Mouse (Mus musculus): ENCODE measurements around the gene Exoc4.

The Exoc4 gene

GRCm38 (mm10) chr6:33625931-33626330 lies 377.0 kb downstream of the Exoc4 start:
- no peak for DNase-seq (ENCODE audit: low spot score in 2 of 2)

- DNase-seq (ENCODE audit: low spot score in 2 of 2): no peak
Observed at GRCm38 (mm10) chr6:33631133-33631532, 382.2 kb downstream of the Exoc4 start.

GRCm38 (mm10) chr6:33637192-33637591 lies 388.3 kb downstream of the Exoc4 start:
- DNase-seq (ENCODE audit: low spot score in 2 of 2): no peak

GRCm38 (mm10) chr6:33681778-33682640 lies 433.1 kb downstream of the Exoc4 start:
- DNase-seq (ENCODE audit: low spot score in 2 of 2): no peak

DNA sequence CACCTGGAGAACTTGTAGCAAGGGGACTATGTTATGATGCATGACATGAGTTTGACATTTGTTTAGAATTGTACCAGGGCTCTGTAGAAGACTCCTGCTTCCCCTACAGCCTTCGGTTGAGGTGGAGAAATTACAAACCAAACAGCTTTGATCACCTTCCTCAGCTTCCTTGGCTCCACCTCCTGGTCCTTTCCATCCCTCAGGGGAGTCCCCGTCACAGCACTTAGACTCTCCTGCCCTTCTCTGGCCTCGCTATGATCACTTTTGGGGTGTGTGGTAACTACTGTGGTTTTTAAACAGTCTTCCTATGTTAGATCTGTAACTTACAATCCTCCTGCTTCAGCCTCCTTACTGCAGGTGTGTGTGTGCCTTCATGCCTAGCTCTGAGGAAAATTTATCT lies 434.6 kb downstream of the Exoc4 start:
- DNase-seq (ENCODE audit: low spot score in 2 of 2): no peak

- no peak for DNase-seq (ENCODE audit: low spot score in 2 of 2)
Observed at GRCm38 (mm10) chr6:33685321-33685720, 436.4 kb downstream of the Exoc4 start.

DNA sequence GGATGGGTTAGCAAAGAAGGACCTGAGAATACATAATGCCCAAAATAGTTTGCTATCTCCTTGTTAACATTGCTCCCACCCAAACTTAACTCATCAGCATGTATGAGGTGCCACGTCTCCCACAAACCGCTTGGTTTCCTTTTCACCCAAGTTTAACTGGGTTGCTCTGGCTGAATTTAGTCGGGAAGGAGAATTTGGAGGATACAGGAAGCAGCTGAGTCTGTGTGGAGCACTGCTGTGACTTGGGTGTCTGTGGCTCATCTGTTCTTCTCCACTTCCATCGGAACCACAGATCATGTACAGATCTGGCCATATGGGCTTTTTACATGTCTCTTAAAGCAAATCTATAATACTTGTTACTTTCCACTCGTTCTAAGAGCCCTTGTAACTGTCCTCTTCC lies 441.7 kb downstream of the Exoc4 start:
- DNase-seq (ENCODE audit: low spot score in 2 of 2): no peak

DNA sequence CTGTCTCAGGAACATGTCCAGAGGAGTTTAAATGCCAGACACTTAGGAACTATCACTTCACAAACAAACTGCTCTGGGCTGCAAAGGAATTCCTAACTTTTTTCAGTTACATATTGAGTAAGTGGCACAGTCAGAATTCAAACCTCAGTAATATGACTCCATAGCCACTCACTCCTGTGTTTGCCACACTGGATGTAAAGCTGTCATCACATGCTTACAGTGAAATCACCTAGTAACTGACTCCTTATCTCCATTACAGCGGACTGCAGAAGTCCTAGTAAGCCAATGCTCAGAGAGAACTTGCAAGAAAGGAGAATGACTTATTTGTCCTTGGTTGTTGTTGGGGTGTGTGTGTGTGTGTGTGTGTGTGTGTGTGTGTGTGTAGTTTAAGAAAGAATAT lies 448.1 kb downstream of the Exoc4 start:
- DNase-seq (ENCODE audit: low spot score in 2 of 2): no peak

DNA sequence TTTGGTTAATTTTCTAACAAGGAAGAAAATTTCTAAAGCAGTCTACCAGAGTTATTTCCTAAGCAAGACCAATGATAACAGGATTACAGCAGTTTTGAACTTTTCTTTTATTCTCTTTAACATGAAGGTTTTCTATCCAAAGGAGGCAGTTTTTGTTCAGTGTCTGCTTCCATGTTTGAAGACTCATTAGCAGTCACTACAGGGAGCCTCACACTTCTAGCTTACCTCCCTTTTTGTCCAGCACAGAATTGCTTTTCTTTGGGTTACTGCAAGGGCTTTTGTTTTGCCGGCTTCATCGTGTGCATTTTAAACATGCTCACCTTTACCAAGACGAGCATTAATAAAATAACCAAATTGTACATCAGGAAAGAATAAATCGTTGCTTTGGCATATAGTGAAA lies 460.0 kb downstream of the Exoc4 start:
- DNase-seq (ENCODE audit: low spot score in 2 of 2): no peak

DNA sequence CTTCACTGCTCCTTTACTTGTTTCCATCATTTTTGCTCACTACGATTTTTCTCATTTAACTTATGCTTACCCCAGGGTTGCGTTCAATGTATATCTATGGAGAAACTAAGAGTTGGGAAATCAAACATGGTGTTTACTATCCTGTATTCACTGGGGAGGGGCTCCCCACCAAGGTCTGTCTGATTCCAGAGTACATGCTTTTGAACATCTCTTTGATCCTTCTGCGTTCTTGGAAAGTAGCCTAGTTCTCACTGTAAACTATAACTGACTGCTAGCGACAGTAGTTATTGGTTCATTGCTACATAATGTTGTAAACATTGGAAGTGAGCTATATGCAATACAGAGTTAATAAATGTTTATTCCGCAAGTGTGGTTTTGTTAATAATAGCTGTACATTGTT lies 460.5 kb downstream of the Exoc4 start:
- DNase-seq (ENCODE audit: low spot score in 2 of 2): no peak

DNA sequence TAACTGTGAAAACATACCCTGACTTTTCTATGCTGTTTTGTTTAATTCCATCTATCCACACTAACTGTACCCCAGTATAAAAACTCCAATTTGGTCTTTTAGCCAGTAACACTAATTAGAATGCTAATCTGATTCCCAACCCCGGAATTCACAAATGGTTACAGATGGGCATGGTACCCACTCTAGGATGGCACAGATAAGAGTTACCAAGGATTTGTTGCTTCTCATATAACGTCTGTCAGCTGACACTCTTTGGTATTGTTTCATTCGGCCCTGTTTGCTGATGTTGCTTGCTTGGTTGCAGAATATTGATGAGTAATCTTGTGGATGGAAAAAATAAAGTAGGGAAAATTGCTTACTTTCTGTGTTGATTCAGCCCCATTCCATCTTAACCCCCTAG lies 462.9 kb downstream of the Exoc4 start:
- no peak for DNase-seq (ENCODE audit: low spot score in 2 of 2)

GRCm38 (mm10) chr6:33712540-33713118 lies 463.7 kb downstream of the Exoc4 start:
- no peak for DNase-seq (ENCODE audit: low spot score in 2 of 2)

GRCm38 (mm10) chr6:33716254-33716965 lies 467.5 kb downstream of the Exoc4 start:
- no peak for DNase-seq (ENCODE audit: low spot score in 2 of 2)

GRCm38 (mm10) chr6:33721166-33721565 lies 472.3 kb downstream of the Exoc4 start:
- no peak for DNase-seq (ENCODE audit: low spot score in 2 of 2)

GRCm38 (mm10) chr6:33722811-33723210 lies 473.9 kb downstream of the Exoc4 start:
- no peak for DNase-seq (ENCODE audit: low spot score in 2 of 2)

DNA sequence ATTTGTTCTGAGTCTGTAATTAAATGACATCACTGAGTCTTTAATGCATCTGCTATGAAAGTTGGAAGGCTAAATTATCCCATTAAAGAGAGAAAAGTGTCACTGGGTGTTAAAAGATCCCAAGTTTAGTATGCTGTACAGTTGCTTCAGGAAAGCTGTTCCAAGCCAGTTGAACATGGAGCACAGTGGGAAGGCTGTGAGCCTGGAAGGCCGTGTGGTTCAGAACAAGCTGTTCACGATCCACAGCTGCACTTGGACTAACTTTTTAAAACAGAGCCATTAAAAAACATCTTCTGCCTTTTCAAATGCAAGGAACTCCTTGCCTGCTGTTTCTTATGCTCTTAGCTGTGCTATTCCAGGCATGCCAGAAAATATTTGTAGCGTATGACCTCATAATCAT lies 475.7 kb downstream of the Exoc4 start:
- no peak for DNase-seq (ENCODE audit: low spot score in 2 of 2)

DNA sequence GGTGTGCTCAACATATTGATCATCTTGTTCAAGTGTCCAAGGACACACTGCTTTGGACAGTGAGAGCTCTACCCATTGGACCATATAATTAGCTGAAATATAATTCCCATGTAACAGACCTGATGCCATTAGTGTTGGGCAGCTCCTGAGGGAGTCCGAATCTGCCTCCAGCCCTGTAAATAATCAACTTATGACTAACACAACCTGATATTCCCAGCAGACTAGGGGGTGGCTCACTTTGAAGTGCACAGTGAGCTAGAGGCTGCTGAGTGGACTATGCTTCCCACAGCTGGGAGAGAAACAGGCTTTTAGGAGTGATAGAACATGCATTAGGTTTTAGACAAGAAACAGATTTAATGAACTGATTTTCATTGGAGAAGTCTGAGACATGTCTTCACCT lies 478.4 kb downstream of the Exoc4 start:
- DNase-seq (ENCODE audit: low spot score in 2 of 2): no peak

GRCm38 (mm10) chr6:33732214-33732613 lies 483.3 kb downstream of the Exoc4 start:
- DNase-seq (ENCODE audit: low spot score in 2 of 2): no peak

- DNase-seq (ENCODE audit: low spot score in 2 of 2): no peak
Observed at GRCm38 (mm10) chr6:33733602-33734001, 484.7 kb downstream of the Exoc4 start.

DNA sequence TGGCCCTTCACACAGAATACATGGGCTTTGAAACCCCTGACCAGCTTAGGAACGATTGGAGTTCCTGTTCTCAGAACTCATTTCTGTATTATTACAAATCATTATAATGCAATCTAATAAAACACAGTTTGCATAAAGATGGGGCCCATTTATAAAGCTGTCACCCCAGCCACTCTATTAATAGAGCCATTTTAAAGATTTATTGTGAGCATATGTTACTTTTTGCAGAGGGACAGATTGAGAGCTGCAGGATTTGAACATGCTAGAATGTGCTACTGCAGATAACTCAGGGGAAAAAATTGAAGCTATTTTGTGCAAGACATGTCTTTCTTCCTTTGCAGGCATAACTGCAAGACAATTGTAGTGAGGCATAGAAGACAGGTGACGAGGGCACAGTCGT lies 485.1 kb downstream of the Exoc4 start:
- no peak for DNase-seq (ENCODE audit: low spot score in 2 of 2)

DNA sequence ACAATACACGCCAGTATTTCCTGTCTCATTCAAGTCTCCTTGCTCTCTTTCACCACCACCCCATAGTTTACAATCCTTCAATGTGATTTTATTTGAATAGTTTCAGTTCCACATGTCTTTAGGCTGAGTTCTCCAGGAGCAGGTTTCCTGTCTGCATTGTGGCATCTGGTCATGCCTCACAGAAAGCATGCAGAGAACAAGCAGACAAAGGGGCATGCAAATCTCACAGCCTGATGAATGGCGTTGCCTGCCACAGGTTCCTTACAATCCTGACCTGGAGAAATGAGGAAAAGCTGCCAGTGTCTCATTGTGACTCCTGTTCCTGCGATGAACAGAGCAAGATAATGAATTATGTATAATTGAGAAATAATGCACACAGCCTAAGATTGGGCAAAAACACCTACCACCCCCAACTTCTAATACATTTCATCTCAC lies 490.0 kb downstream of the Exoc4 start:
- DNase-seq (ENCODE audit: low spot score in 2 of 2): no peak

- DNase-seq (ENCODE audit: low spot score in 2 of 2): no peak
Observed at GRCm38 (mm10) chr6:33739304-33739703, 490.4 kb downstream of the Exoc4 start.

DNA sequence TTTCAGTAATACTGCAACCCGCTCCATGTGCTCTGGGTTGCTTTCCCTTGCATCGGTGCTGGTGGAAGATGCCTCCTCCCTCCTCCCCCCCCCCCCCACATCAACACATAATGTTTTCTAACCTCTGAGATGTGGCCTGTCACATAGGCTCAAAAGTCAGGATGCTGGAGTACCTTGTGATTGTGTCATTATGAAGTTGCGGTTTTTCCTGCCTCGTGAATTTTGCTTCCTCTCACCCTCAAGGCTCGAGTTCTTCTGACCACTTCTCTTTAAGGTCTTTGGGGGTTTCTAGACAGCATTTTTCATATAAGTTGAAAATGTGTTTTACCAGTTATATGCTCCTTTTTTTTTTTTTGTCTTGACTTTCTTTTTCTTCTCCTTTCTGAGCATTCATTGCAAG lies 507.1 kb downstream of the Exoc4 start:
- no peak for DNase-seq (ENCODE audit: low spot score in 2 of 2)

All from natural killer cell, adult 2 months (primary cell).